Mouse (Mus musculus): Measurements from ENCODE around the gene Cdkn2a.

Cdkn2a gene

DNA sequence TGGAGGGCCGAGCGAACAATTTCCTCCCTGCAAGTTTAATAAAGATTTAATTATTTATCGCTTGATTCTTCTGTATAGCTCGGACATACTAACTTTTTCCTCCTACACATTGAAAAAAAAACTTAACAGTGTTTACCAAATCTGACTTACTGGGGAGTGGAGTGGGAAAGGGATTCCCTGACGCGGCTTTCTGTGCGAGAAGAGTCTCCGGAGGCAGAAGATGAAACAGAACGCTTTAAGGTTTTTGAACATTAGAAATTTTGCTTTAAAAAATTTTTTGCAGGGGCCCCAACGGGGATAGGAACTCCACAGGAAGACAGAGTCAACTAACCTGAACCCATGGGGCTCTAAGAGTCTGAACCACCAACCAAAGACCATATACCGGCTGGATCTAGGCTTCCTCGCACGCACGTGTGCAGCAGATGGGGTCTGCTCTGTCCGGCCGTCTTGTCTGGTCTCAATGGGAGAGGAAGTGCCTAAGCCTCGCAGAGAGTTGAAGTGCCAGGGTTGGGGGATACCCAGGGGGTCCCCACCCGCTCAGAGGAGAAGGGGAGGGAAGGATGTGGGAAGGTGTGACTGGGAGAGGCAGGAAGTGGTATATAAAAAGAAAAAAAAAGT, 22.2 kb downstream of the Cdkn2a start:
- no peaks in the 10 kb centered on the region for H3K27me3 ChIP-seq (ENCODE audit: control insufficient read depth, insufficient read depth, low read length, poor library complexity, severe bottlenecking)
- peak; percentile 33 for DNase-seq (ENCODE audit: low read depth, low spot score)
- no peaks in the 10 kb centered on the region for H3K36me3 ChIP-seq (ENCODE audit: control insufficient read depth, insufficient read depth, low read length, poor library complexity, severe bottlenecking)

DNA sequence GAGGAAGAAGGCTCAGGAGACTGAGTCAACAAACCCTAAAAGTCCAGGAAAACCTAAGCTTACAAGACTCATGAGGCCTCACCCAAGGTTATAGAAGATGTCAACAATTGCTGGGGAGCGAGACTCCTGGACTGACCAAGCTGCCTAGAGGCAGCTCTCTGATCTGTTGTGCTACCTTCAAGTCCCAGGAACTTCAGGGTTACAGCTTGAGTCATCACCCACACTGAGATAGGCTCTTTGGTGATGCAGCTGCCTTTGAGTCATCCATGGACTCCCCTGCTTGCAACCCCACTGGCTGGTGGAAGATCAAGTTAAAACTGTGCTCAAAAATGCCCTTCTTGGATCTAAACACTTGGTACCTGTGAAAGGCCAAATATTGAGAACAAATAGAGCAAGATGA, 36.7 kb downstream of the Cdkn2a start:
- no peaks in the 10 kb centered on the region for H3K36me3 ChIP-seq (ENCODE audit: control insufficient read depth, insufficient read depth, low read length, poor library complexity, severe bottlenecking)
- DNase-seq (ENCODE audit: low read depth, low spot score): no peak
- H3K27me3 ChIP-seq (ENCODE audit: control insufficient read depth, insufficient read depth, low read length, poor library complexity, severe bottlenecking): no peaks in the 10 kb centered on the region

GRCm38 (mm10) chr4:89234446-89234845, 60.0 kb downstream of the Cdkn2a start:
- Histone ChIP-seq H3K36me3 (ENCODE audit: control insufficient read depth, insufficient read depth, low read length, poor library complexity, severe bottlenecking) (no peaks in the 10 kb centered on the region), H3K27me3 (ENCODE audit: control insufficient read depth, insufficient read depth, low read length, poor library complexity, severe bottlenecking) (no peaks in the 10 kb centered on the region)
- no peak for DNase-seq (ENCODE audit: low read depth, low spot score)
